Mouse (Mus musculus) kidney, postnatal 0 days (tissue): Measurements from ENCODE around the gene Furin. TPM values are rescaled to one million over a fixed set of nuclear protein-coding genes. Genes with fewer than 3 reads are reported as not detected.
A peak's percentile ranks its signal among the peaks of the same experiment; 100 is the strongest.

Experiments
- ATAC-seq: fragments of 200-750 bp; cut with Nextera tagmentation; replicated peaks from 2 replicates; pipeline ENCODE4 v1.8.0; 2017; ENCODE audit warnings: low read depth, moderate number of reproducible peaks, moderate TSS enrichment, moderate library complexity; ENCODE audit not compliant: low FRiP score
- DNase-seq: peaks from one replicate; pipeline ENCODE4 v3.0.0-alpha.2; 2016; ENCODE audit warnings: low spot score
- H3K27ac ChIP-seq: fragments of 300-500 bp; sonication (generic); 2 replicates; pipeline ENCODE4 v1.5.1; 2014; ENCODE audit warnings: mild to moderate bottlenecking
- H3K27me3 ChIP-seq: fragments of 300-500 bp; sonication (generic); 2 replicates; pipeline ENCODE4 v1.6.1; 2014; ENCODE audit warnings: low read length, mixed read lengths; ENCODE audit not compliant: insufficient read depth
- H3K36me3 ChIP-seq: fragments of 300-500 bp; sonication (generic); 2 replicates; pipeline ENCODE4 v1.6.1; 2014; ENCODE audit warnings: low read length, mixed read lengths; ENCODE audit not compliant: insufficient read depth
- H3K4me1 ChIP-seq: fragments of 300-500 bp; sonication (generic); replicated peaks from 2 replicates; pipeline ENCODE4 v1.6.1; 2014; ENCODE audit warnings: antibody characterized with exemption, low read length, mixed read lengths; ENCODE audit not compliant: insufficient read depth
- H3K4me2 ChIP-seq: fragments of 300-500 bp; sonication (generic); 2 replicates; pipeline ENCODE4 v1.6.1; 2014; ENCODE audit warnings: mild to moderate bottlenecking, low read length, moderate library complexity, mixed read lengths
- H3K4me3 ChIP-seq: fragments of 300-500 bp; sonication (generic); replicated peaks from 2 replicates; pipeline ENCODE4 v1.5.1; 2014; ENCODE audit warnings: low read depth, low read length
- H3K9ac ChIP-seq: fragments of 300-500 bp; sonication (generic); 2 replicates; pipeline ENCODE4 v1.6.1; 2014; ENCODE audit warnings: low read depth, low read length
- H3K9me3 ChIP-seq: fragments of 300-500 bp; sonication (generic); replicated peaks from 2 replicates; pipeline ENCODE4 v1.6.1; 2016; ENCODE audit warnings: low read length, inconsistent platforms, mixed read lengths
- CTCF ChIP-seq: IDR thresholded peaks from 2 replicates; pipeline ENCODE4 v1.5.1; 2016; ENCODE audit warnings: antibody characterized with exemption, low read depth, mild to moderate bottlenecking, moderate library complexity
- WGBS: fragments of 180-500 bp; shearing (Covaris S2); extraction: QIAGEN DNeasy Blood & Tissue Kit; methylation state at CpG from one replicate; pipeline ENCODE4 v1.1.7; 2014; 5-methylcytosine and 5-hydroxymethylcytosine counted together
- polyA plus RNA-seq: library from polyadenylated mRNA; unstranded; fragments of >200 nt; fragmentation: Nextera tagmentation; extraction: Ambion mirVana; gene quantifications from 2 replicates; pipeline ENCODE4 v1.2.1, GENCODE M21; 2015

Gene Furin
- polyA plus RNA-seq, 1 experiment from 2014 or later: 22.9 TPM

GRCm38 (mm10) chr7:80413512-80414302 lies 8.5 kb upstream of the Furin start:
- no peak for TF ChIP-seq CTCF
- no peaks in the 10 kb centered on the region for H3K27me3 ChIP-seq
- H3K27ac ChIP-seq: no peak overlapping the region
- ATAC-seq: peak; percentile 44
- no peaks in the 10 kb centered on the region for H3K9me3 ChIP-seq
- no peaks in the 10 kb centered on the region for H3K36me3 ChIP-seq
- H3K4me2 ChIP-seq: no peak overlapping the region
- 66% methylated on average over 9 of the region's 9 CpGs for WGBS
- no peak overlapping the region for H3K4me3 ChIP-seq
- no peaks in the 10 kb centered on the region for H3K4me1 ChIP-seq
- H3K9ac ChIP-seq: no peak overlapping the region
- DNase-seq: no peak

GRCm38 (mm10) chr7:80412781-80413180 lies 7.5 kb upstream of the Furin start:
- Histone ChIP-seq H3K4me2 (no peak overlapping the region), H3K27me3 (no peaks in the 10 kb centered on the region), H3K4me3 (no peak overlapping the region), H3K27ac (no peak overlapping the region), H3K9ac (no peak overlapping the region), H3K9me3 (no peaks in the 10 kb centered on the region), H3K4me1 (no peaks in the 10 kb centered on the region), H3K36me3 (no peaks in the 10 kb centered on the region)
- ATAC-seq: no peak
- no peak for TF ChIP-seq CTCF
- DNase-seq: no peak
- WGBS: 55% methylated on average over 5 of the region's 5 CpGs

GRCm38 (mm10) chr7:80412279-80412678 lies 7.0 kb upstream of the Furin start:
- ATAC-seq (no peak), DNase-seq (no peak)
- no peaks in the 10 kb centered on the region for H3K36me3 ChIP-seq
- no peak overlapping the region for H3K4me3 ChIP-seq
- no peaks in the 10 kb centered on the region for H3K4me1 ChIP-seq
- no peaks in the 10 kb centered on the region for H3K9me3 ChIP-seq
- no peak overlapping the region for H3K27ac ChIP-seq
- no peak overlapping the region for H3K4me2 ChIP-seq
- 58% methylated on average over 10 of the region's 10 CpGs for WGBS
- TF ChIP-seq CTCF: no peak
- no peaks in the 10 kb centered on the region for H3K27me3 ChIP-seq
- no peak overlapping the region for H3K9ac ChIP-seq

GRCm38 (mm10) chr7:80410380-80410779 lies 5.1 kb upstream of the Furin start:
- no peak for TF ChIP-seq CTCF
- 75% methylated on average over 9 of the region's 9 CpGs for WGBS
- Histone ChIP-seq H3K27me3 (no peaks in the 10 kb centered on the region), H3K4me2 (no peak overlapping the region), H3K4me1 (no peaks in the 10 kb centered on the region), H3K4me3 (no peak overlapping the region), H3K9me3 (no peaks in the 10 kb centered on the region), H3K36me3 (no peaks in the 10 kb centered on the region), H3K9ac (no peak overlapping the region), H3K27ac (no peak overlapping the region)
- DNase-seq (no peak), ATAC-seq (no peak)

- no peak overlapping the region for H3K27ac ChIP-seq
- no peak for ATAC-seq
- no peak for TF ChIP-seq CTCF
These were observed 2.5 kb upstream of the Furin start for GRCm38 (mm10) chr7:80407712-80408111.

GRCm38 (mm10) chr7:80406186-80406585 lies 950 bp upstream of the Furin start:
- H3K9me3 ChIP-seq: no peaks in the 10 kb centered on the region
- no peak overlapping the region for H3K4me3 ChIP-seq
- H3K9ac ChIP-seq: no peak overlapping the region
- 75% methylated on average over 3 of the region's 3 CpGs for WGBS
- no peak overlapping the region for H3K27ac ChIP-seq
- no peak overlapping the region for H3K4me2 ChIP-seq
- peaks cover 4% of the 10 kb centered on the region for H3K4me1 ChIP-seq
- no peaks in the 10 kb centered on the region for H3K27me3 ChIP-seq
- ATAC-seq: no peak
- H3K36me3 ChIP-seq: no peaks in the 10 kb centered on the region
- no peak for TF ChIP-seq CTCF
- no peak for DNase-seq

More at GRCm38 (mm10) chr7:80407712-80408111, 2.5 kb upstream of the Furin start:
- Histone ChIP-seq H3K4me1 (no peaks in the 10 kb centered on the region), H3K36me3 (no peaks in the 10 kb centered on the region), H3K4me3 (no peak overlapping the region), H3K27me3 (no peaks in the 10 kb centered on the region), H3K9me3 (no peaks in the 10 kb centered on the region), H3K4me2 (no peak overlapping the region), H3K9ac (no peak overlapping the region)
- WGBS: 75% methylated on average over 9 of the region's 9 CpGs
- no peak for DNase-seq
